Mouse (Mus musculus) layer of hippocampus, adult 18-20 months (tissue): Measurements from ENCODE around the gene Gpr137. TPM values are rescaled to one million over a fixed set of nuclear protein-coding genes. Genes with fewer than 3 reads are reported as not detected.

Experiments
- DNase-seq, 2 experiments: peaks; one replicate each; pipeline ENCODE4 v3.0.0; 2022; ENCODE audit warnings: low spot score in 2 of 2
- total RNA-seq, 2 experiments: library from RNA; stranded (reverse); gene quantifications; 2 replicates each; pipeline ENCODE4 v1.2.3; 2021

Gpr137 gene
- total RNA-seq, 2 experiments from 2014 or later = 105 to 108 TPM

DNA sequence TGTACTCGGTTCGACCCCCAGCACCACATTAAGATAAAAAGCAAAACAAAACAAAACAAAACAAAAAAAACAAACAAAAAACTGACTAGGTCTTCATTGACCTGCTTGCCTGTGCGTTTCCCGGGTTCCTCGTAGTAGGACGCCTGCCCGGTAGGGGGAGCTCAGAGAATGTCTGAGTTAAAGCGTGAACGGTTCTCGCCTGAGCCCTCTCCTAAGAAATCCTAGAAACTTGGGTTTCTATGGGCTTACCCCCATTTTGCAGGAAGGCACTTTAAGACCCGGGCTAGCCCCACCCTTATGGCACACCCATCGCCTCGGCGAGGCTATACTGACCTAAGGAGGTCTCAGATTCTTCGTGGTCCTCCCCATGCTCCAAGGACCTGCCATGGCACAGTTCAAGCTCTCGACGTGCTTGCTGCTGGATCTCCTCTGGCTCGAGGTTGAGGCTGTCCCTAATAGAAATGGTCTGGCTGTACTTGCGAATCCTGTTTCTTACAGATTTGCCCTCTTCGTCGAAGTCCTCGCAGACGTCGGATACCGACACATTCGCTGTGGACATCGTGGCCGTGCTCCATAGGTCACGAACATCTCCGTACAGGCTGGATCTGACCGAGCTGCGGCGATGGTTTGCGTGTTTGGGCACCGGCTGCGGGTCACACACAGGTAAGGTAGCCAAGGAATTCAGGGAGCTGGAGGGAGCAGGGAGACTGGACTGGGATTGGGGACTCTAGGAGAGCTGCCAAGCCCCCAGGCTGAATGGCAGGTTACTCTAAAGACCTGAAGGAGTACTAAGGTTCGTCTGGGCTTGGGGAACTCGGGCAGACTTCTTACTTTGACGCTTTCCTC is 17.6 kb downstream of the Gpr137 start:
- DNase-seq = peak; percentile 65 to 95

- DNase-seq = no peak
Observed at GRCm38 (mm10) chr19:6922901-6923735, 19.2 kb downstream of the Gpr137 start.

GRCm38 (mm10) chr19:6921647-6922567 is 20.4 kb downstream of the Gpr137 start, which contains the start of gene Esrra:
Esrra (minus strand) TSS chr19:6921813.
- peak; percentile 100 for DNase-seq

- peak in 1 of 2 experiments; percentile 45 for DNase-seq
Observed at GRCm38 (mm10) chr19:6920741-6921636, 21.3 kb downstream of the Gpr137 start.

GRCm38 (mm10) chr19:6919876-6920740 is 22.2 kb downstream of the Gpr137 start:
- DNase-seq = peak in 1 of 2 experiments; percentile 34

GRCm38 (mm10) chr19:6919431-6919830 is 22.8 kb downstream of the Gpr137 start:
- no peak for DNase-seq

GRCm38 (mm10) chr19:6918321-6918720 is 24.0 kb downstream of the Gpr137 start:
- no peak for DNase-seq

- no peak for DNase-seq
Observed at GRCm38 (mm10) chr19:6916496-6916895, 25.8 kb downstream of the Gpr137 start.

DNA sequence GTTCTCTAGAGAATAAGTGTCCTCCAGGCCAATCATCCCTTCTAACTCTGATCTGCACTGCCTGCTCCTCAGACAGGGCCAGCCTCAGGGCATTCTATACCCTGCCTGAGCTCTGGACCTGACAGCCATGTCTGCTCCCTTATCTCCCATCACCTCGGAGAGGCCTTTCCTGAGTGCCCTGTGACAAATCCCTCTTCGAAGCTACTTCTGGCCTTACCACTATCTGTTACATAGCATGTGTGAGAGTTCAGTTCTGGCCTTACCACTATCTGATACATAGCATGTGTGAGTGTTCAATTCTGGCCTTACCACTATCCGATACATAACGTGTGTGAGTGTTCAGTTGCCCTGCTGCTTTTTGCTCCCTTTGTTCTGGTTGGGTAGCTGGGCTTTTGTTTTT is 27.0 kb downstream of the Gpr137 start:
- DNase-seq = no peak

DNA sequence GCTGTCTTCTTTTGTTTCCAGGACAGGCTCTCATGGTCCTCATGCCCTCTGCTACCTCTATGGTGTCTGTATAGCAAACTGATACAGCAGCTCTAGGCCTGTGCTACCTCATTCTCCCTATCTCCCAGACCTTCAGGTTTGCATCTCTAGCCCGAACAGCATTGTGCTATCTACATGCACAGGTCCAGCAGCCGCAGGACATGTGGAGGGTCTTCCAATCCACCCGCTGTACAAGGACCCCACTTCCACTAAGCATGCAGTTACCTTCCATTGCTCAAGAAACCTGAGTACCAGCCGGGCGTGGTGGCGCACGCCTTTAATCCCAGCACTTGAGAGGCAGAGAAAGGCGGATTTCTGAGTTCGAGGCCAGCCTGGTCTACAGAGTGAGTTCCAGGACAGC is 27.7 kb downstream of the Gpr137 start:
- DNase-seq = no peak

DNA sequence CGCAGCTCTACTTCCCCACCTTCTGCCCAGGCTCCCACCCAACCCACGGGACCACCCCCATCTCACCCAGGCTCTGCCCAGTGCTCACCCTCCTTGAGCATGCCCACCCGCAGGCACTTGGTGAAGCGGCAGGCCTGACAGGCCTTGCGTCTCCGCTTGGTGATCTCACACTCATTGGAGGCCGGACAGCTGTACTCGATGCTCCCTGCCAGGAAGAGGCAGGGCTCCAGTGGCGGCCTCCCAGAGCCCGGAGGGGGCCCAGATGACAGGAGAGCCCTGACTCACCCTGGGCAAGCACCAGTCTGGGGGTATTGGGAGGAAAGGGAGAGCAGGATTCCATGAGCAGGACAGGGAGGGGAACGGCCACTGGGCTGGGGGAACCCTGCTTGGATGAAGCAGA is 28.3 kb downstream of the Gpr137 start:
- DNase-seq = no peak

DNA sequence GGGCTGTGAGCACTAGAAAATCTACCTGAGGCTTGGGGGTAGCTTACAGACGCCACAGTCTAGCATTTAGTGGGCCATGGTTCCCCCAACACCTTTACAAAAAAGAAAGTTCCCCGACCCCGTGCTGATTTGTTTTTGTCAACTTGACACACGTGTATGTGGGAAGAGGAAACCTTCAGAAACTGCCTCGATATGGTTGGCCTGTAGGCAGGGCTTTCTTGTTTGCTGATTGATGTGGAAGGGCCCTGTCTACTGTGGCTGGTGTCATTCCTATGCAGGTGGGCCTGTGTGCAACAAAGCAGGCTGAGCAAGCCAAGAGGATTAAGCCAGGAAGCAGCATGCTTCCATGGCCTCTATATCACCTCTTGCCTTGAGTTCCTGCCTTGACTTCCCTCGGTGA is 29.2 kb downstream of the Gpr137 start:
- DNase-seq = no peak

DNA sequence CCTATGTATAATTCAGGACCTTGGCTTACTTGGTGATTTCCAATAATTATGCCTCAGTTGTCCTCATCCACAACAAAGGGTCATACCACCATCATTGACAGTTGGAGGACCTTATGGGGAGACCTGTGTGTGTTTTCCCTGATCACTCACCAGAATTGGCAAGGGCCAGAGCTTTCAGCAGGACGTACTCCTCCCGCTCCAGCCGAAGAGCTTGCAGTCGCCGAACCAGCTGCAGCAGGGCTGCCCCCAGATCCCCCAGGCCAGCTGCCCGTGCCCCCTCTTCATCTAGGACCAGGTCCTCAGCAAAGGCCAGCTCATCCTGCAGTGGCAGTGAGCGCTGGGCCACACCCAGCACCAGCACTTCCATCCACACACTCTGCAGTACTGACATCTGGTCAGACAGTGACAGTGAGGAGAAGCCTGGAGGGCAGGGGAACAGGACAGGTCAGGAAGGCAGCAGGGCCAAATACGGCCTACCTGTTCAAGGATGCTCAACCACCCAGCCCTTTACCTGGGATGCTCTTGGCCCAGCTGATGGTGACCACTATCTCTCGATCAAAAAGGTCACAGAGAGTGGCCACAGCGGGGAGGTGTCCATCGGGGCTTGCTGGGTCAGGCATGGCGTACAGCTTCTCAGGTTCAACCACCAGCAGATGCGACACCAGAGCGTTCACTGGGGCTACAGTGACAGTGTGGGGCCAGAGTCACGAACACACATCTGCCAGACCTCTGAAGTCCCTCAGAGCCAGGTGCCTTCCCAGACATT is 29.9 kb downstream of the Gpr137 start:
- DNase-seq = no peak

GRCm38 (mm10) chr19:6911101-6912074 is 30.9 kb downstream of the Gpr137 start:
- peak in 1 of 2 experiments; percentile 30 for DNase-seq

GRCm38 (mm10) chr19:6910306-6910705 is 32.0 kb downstream of the Gpr137 start:
- DNase-seq = peak in 1 of 2 experiments; percentile 36

- peak; percentile 92 to 96 for DNase-seq
Observed at GRCm38 (mm10) chr19:6909507-6910289, 32.6 kb downstream of the Gpr137 start, which contains the start of the genes Trmt112 and Prdx5. Trmt112 (plus strand) TSS chr19:6909698. Prdx5 (minus strand) TSS chr19:6910106.
